Mouse (Mus musculus): ENCODE results near the gene Taf1.

The Taf1 gene

DNA sequence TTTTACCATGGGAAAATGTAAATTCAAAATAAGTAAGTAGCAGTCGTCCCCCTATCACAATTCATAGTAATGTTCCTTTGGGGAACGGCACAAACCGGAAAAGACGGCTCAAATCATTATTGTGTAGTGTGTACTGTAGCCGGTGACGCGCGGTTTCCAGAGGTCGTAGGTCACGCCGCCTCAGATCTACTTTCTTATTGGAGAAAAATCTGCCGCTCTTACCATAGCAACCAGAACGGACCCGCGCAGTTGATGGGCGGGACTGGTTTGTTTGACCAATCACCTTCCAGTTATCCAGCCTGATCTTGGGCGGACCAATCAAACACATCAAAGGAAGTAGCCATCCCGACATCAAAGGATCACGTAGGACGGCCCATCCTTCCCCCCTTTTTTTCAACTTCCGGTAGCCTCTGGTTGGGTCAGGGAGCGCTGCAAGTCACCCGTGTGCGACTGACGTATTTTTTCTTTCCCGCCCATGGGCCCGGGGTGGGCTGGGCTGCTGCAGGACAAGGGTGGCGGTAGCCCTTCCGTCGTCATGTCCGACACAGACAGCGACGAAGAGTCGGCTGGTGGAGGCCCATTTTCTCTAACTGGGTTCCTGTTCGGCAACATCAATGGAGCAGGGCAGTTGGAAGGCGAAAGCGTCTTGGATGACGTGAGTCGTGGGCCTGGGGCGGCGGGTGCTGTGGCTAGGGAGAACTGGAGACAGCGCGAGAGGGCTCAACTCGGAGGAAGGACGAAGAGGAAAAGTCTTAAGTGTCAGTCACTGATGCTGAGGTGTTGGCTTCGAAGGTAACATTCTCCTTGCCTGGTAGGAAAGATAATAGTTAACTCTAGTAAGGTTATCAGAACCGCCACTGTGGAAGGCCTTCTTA lies at the start of gene Taf1:
Gene Taf1 (plus strand): TSS at position 388 of the 875 bp plus-strand sequence.
- DNase-seq (ENCODE audit: low read depth, low spot score) = peak; percentile 98

DNA sequence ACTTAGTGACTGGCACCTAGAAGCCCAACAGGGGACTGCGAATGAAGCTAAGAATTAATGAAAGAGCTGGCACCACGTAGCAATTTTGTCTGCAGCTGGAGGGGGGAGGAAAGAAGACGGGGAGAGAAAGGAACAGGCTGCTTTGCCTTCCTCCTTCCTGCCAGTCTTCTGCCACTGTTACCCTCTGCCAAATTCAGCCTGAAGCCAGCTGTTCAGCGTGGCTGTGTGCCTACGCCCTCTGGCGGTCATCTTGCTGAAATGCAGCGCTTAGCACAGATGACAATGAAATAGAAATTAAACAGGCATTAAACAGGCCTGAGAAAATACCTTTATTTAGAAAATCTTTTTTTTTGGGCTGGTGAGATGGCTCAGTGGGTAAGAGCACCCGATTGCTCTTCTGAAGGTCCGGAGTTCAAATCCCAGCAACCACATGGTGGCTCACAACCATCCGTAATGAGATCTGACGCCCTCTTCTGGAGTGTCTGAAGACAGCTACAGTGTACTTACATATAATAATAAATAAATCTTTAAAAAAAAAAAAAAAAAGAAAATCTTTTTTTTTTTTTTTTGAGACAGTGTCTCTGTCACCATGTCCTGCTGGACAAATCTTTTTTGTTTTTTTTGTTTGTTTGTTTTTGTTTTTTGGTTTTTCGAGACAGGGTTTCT lies 45.9 kb upstream of the Taf1 start:
- DNase-seq (ENCODE audit: low read depth, low spot score) = peak; percentile 48

DNA sequence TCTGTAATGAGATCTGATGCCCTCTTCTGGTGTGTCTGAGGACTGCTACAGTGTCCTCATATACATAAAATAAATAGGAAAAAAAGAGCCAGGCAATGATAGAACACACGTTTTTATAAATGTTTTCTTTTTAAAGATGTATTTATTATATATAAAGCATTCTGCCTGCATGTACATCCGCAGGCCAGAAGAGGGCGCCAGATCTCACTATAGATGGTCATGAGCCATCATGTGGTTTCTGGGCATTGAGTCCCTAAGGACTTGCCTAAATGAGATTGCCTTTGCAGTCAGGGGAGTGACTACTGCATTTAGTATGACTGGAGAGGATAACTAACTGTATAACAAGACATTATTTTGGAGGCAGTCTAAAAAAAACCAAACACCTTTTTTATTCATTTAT lies 27.9 kb upstream of the Taf1 start:
- DNase-seq (ENCODE audit: low read depth, low spot score) = peak; percentile 48

DNA sequence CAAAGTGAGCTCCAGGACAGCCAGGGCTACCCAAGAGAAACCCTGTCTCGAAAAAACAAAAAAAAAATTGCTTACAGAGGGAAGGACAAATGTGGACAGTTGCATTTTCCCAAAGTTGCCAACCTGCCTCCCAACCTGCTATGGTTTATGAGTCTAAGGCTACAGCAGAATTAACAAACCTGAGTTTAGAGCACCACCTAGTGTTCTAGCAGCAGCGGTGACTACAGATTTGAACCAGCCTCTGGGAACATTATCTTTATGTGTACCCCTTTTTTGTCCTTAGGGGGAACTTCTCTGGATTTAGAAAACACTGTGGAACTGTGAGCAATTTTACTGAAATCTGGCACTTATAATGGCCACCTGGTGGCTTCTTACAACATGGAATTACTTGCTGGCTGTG lies 16.8 kb upstream of the Taf1 start:
- no peak for DNase-seq (ENCODE audit: low read depth, low spot score)

DNA sequence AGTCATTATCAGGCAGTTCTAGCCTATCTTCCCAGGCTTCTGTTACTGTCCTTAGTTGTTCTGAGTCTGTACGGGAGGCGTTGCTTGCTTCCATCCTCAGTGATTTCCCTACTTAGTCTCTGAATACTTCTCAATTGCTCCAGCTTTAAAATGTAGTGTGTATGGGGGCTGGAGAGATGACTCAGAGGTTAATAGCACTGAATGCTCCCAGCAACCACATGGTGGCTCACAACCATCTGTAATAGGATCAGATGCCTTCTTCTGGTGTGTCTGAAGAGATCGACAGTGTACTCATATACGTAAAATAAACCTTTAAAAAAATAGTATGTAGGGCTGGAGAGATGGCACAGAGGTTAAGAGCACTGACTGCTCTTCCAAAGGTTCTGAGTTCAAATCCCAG lies 14.5 kb upstream of the Taf1 start:
- no peak for DNase-seq (ENCODE audit: low read depth, low spot score)

DNA sequence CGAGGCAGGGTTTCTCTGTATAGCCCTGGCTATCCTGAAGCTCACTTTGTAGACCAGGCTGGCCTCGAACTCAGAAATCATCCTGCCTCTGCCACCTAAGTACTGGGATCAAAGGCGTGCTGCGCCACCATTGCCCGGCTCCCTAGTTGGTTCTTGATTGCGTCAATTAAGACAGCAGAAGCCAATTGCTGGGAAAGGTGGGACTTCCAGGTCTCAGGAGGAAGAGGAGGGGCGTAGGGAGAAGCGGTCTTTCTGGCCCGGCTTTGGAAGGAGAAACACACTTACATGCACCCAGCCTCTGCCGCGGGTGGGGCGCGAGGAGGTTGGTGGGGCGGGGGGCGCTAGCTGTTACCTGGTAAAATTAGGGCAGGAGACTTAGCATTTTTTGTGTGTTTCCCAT lies 10.5 kb upstream of the Taf1 start:
- DNase-seq (ENCODE audit: low read depth, low spot score) = peak; percentile 95

DNA sequence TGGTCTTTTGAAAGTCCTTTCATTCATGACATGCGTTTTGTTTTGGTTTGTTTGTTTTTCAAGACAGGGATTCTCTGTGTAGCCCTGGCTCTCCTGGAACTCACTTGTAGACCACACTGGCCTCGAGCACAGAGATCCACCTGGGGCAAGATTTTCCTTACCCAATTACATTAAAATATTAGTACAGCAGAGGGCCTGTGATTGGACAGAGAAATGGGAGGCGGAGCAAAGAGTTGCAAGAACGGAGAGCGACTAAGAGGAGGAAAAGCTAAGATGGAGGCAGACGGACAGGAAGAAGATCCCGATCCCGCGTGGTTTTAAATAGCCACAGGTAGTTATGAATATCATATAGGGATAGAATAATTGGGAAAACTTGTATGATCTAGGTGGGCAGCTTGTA lies 5.2 kb upstream of the Taf1 start:
- peak; percentile 83 for DNase-seq (ENCODE audit: low read depth, low spot score)

DNA sequence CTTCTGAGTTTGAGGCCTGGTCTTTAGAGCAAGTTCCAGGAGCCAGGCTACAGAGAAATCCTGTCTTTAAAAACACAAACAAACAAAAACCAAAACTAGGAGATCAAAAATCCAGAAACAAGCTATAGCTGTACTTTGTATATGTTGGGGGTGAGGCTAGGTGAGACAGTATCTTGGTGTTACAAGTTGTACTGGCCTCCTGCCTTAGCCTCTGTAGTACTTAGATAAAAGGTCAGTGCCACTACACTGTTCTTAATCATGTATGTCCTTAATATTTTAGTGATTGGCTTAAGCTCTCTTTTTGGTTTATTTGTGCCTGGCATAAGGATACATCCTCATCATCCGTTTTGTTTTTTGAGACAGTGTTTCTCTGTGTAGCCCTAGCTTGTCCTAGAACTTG lies 52.9 kb downstream of the Taf1 start:
- no peak for DNase-seq (ENCODE audit: low read depth, low spot score)

DNA sequence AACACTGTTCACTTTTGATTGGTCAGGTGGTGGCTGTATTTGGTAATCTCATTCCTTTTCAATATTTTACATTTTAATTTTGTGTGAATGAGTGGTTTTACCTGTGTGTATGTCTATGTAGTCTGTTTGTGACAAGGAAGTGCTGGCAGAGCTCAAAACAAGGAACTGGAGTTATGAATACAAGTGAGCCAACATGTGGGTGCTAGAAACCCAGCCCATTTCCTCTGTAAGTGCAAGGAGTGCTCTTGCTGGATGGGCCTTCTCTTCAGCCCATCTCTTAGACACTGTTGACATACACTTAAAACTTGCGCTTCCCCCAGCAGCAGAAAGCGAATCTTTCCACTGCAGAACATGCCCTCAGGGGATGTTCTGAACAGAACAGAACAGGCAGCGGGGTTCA lies 83.6 kb downstream of the Taf1 start:
- DNase-seq (ENCODE audit: low read depth, low spot score) = no peak

DNA sequence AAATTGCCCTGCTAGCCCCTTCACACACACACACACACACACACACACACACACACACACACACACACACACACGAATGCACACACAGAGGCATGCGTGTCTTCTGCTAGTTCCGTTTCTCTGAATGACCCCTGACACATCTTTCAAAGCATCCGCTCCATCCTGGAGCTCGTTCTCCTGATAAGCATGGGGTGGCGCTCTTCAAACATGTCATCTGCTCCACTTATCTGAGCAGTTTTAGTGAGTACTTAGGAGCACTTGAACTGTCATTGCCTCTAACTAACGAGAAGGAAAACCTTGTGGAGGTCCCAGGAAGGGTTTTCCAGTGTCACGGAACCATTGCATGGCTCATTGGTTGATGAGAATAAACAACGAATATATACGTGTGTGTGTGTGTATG lies 85.4 kb downstream of the Taf1 start:
- DNase-seq (ENCODE audit: low read depth, low spot score) = peak; percentile 22

DNA sequence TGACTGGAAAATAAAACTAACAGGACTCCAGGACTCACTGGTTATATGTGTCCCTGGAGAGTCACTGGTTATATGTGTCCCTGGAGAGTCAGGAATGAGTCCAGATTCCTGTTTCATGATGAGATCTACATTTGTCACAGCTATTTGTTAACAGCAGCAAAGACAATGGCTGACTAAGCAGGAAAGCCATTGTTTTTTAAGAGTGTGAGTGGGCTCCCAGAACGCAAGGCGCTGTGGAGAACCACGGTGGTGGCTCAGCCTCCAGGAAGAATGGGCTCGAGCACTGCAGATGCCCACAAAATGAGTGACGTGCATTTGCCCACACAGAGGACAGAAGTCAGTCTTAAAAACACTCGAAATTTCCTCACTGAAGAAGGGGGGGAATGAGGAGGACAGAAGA lies 87.8 kb downstream of the Taf1 start:
- DNase-seq (ENCODE audit: low read depth, low spot score) = no peak

DNA sequence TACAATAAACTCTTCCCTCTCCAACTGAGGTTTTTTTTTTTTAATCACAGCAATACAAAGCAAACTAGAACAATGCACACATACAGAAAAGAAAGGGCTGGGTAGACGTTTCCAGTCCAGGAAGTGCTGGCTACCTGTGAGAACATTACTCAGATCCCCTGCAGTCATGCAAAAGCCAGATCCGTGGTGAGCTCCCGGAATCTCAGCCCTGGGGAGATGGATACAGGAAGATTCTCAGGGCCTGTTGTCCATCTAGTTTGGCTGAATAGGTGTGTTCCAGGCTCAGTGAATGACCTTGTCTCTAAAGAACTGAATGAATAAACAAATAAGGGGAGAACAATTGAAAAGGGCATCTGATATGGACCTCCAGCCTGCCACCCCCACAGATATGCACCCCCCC lies 90.0 kb downstream of the Taf1 start:
- peak; percentile 35 for DNase-seq (ENCODE audit: low read depth, low spot score)

DNA sequence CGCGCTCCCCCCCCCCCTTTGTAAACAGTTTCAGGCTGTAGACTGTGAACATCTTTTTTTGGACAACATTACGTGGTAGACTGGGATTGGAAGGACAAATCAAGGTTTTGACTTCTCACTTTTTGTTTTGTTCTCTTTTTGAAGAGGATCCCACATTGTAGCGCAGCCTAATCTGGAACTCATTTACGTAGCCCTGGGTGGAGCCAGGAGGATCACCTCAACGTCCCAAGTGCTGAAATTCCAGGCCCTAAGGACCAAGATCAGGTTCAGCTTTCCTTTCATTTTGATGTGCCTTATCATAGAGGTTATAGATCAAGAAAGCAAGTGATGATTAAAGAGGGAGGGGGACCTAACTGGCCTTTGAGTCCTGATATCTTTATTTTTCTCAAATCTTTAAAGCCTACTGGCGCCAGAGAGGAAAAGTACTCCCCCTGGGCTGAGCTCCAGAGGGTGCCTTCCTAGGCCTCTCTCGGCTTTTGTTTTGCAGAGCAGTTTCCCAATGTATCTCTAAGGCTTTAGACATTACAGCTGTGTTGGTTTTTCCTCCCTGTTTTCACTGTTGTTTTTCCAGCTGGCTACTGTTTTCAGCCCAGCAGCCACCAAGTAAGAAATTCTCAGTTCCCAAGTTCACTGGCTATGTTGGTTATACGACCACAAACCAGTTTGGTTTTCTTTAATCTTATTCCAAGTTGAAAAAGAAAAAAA lies 104.4 kb downstream of the Taf1 start:
- DNase-seq (ENCODE audit: low read depth, low spot score) = peak; percentile 59

DNA sequence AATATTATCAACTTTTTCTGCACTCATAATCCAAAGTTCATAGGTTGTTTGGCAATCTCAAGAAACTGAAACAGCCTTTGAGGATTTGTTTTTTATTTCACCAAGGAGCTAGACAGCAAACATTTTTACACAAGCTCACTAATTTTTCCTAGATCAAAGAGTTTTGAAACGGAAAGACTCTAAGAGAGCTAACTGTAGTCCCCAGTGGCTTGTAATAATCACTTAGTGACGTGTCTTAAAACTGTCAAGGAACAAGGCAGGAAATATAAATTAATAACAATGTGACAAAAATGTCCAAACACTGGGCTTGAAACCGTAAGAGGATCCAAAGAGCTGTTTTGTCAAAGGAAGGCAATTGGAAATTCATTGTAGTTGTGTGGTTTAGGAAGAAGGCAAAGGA lies 106.3 kb downstream of the Taf1 start:
- no peak for DNase-seq (ENCODE audit: low read depth, low spot score)

DNA sequence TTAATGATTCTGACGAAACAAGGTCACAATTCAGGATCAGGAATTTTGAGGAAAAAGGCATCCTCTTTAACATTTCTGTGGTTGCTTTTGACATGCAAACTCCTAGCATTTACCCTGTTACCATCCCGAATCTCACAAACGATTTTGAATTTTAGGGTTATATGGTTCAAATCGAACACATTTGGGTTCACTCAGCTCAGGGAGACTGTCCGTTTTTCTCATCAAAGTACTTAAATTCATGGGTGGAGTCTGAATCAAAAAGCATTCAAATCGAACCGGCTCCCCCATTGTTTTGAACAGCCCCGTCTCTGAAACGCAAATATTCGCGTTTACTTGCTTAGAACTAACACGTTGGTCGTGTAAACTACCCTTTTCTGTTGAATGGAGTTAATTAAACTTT lies 106.8 kb downstream of the Taf1 start:
- peak; percentile 63 for DNase-seq (ENCODE audit: low read depth, low spot score)

DNA sequence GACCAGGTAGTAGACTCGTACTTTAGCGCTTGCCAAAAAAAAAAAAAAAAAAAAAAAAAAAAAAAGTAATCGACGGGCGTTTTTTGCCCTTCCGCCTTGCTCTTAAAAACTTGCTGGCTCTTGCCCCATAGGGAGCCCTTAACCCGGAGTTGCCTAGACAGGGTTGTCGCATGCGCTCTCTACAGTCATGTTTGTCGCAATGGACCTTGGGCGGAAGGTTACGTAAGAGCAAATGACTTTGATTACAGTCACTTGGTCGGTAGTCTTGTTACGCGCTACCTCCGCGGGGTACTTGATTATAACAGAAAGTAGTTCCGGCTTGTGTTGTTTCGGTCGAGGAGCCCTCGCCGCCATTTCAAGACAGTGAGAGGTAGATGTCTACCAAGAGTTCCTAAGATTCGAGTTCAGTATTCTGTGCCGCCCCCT lies 107.2 kb downstream of the Taf1 start, which contains the start of gene Ogt:
Gene Ogt (plus strand): TSS at position 320 of the 426 bp plus-strand sequence.
- DNase-seq (ENCODE audit: low read depth, low spot score) = peak; percentile 96

DNA sequence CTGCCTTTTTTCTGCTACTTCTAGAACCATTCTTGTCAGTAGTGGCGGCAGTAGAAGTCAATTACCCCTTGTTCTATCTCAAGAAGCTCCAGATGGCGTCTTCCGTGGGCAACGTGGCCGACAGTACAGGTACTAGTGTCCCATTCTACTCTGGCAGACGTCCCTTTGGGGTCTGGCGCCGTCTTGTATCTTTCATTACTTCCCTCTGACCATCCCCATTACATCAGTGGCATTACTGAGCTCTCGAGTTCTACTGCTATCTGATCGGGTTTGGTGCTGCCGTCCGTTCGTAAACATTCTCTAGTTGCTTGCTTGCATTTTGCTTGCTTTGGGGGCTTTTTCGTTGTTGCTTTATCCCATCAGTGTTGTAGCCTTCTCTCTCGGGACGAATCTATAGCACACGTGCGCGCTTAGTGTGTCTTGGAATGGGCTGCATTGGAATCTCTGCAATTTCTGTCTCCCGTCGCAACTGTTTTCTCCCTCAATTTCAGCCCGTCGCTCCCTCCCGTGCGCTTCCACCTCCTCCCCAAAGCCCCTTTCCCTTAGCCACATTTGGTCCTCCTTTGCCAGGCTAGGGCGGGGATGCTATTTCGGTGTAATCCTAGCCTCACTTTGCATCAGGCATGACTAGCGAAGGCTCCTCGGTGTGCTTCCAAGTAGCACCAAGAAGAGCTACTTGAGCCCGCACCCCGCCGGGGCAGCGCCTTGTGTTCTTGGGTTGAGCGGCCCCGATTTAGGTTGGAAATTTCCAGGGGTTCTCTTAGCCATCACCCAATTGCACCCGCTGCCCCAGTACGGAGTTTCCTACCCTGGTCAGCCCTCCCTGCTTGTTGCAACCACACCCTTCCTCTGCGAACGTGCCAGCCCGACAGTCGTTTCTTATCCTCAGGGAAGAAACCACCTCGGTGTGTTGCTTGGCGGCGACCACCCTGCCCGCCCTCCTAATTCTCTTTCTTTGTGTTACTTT lies 107.9 kb downstream of the Taf1 start:
- peak; percentile 47 for DNase-seq (ENCODE audit: low read depth, low spot score)

DNA sequence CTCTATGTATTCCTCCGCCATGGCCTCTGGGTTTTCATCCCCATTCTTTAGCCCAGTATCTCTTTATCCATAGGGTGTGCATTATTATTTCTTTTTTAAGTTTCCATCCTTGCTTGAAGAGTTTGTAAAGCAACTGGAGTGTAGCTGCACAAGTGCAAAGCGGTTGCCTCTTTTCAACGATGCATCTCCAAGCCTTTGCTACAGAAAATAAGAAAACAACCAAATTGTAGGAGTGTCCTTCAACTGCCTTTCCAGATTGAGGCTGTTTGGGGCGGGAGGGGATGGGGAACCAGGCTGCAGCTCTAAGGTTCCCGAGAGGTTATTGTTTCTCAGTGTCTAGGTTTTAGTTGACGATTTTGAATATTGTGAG lies 108.6 kb downstream of the Taf1 start:
- peak; percentile 4 for DNase-seq (ENCODE audit: low read depth, low spot score)

DNA sequence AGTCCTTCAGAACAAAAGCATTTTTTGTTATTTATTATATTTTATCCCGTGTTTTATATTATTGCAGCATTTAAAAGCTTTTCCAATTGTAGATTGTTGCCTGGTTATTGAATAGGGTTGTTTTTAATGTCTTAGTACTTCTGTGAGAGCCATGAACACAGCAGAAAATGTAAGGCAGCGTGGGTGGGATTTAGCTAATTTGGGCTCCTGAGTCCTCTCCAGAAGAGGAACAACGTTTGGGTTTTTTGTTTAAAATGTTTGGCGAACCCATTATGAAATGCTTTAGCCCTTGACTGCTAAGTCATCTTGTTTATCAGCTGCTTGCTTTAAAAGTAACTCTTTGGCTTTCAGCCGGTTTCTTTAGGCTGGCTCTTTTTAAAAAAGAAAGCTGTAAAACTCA lies 109.6 kb downstream of the Taf1 start:
- no peak for DNase-seq (ENCODE audit: low read depth, low spot score)

DNA sequence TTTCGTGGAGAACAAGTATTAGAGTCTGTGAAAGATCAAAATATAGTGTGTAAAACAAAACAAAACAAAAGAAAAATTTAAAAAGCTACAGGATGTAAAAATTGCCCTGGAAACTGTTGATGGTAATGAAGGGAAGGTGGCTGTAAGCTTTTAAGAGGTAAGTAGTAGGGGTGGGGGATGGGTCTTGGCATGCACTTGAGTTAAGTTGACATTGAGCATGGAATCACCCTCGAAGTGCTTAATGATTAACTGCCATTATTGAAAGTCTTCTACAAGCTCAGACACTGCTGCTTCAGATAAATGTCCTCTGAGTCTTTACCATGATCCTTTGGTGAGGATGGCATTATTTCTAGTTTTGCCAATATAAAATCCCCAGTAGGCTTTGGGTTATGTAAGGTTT lies 112.8 kb downstream of the Taf1 start:
- peak; percentile 14 for DNase-seq (ENCODE audit: low read depth, low spot score)

DNA sequence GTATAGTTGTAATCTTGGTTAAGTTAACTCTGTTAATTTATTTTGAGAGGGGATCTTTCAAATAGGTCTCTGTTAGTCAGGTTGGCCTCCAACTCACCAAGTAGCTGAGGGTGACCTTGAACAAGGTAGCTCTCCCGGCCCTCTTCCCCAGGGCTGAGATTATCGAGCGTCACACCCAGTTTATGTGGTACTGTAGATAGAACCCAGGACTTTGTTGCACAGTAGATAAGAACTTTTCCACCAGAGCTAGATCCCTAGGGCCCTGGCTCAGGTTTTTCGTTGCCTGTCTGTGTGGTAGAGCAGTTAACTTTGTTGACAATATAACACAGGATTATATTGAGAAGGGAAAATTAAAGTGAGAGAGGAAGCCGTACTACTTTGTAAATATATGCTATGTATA lies 114.1 kb downstream of the Taf1 start:
- peak; percentile 19 for DNase-seq (ENCODE audit: low read depth, low spot score)
